Mouse (Mus musculus): Measurements from ENCODE around the gene Guk1. TPM values are rescaled to one million over a fixed set of nuclear protein-coding genes. Genes with fewer than 3 reads are reported as not detected.
"Not testable (repeated sequence)": the region's sequence is repeated elsewhere in the genome, so short reads cannot be mapped to it uniquely, and the experiment has no call there.

Guk1 gene
- polyA plus RNA-seq, 1 experiment, result 287 TPM

- Histone ChIP-seq H3K27ac (ENCODE audit: insufficient read depth, low read length) (no peak overlapping the region), H3K4me1 (ENCODE audit: control insufficient read depth, insufficient read depth, low read length) (peaks cover 3% of the 10 kb centered on the region), H3K4me3 (ENCODE audit: insufficient read depth, low read length) (no peak overlapping the region)
- TF ChIP-seq POLR2A (IDR thresholded peaks at IDR 0.05; ENCODE audit: extremely low read depth, insufficient read depth, low read length) (no peak), CTCF (IDR thresholded peaks at IDR 0.05; ENCODE audit: extremely low read depth, insufficient read depth, low read length) (no peak)
These were observed 21.0 kb upstream of the Guk1 start for GRCm38 (mm10) chr11:59212892-59213494.

GRCm38 (mm10) chr11:59212320-59212719 lies 20.3 kb upstream of the Guk1 start:
- not testable (repeated sequence) for H3K4me1 ChIP-seq (ENCODE audit: control insufficient read depth, insufficient read depth, low read length); H3K27ac ChIP-seq (ENCODE audit: insufficient read depth, low read length); H3K4me3 ChIP-seq (ENCODE audit: insufficient read depth, low read length)

GRCm38 (mm10) chr11:59211561-59211960 lies 19.5 kb upstream of the Guk1 start:
- not testable (repeated sequence) for H3K4me3 ChIP-seq (ENCODE audit: insufficient read depth, low read length); H3K27ac ChIP-seq (ENCODE audit: insufficient read depth, low read length); H3K4me1 ChIP-seq (ENCODE audit: control insufficient read depth, insufficient read depth, low read length)

- Histone ChIP-seq H3K27ac (ENCODE audit: insufficient read depth, low read length) (no peak overlapping the region), H3K4me1 (ENCODE audit: control insufficient read depth, insufficient read depth, low read length) (no peaks in the 10 kb centered on the region; the same call in 1 of the 2 replicates), H3K4me3 (ENCODE audit: insufficient read depth, low read length) (no peak overlapping the region)
- TF ChIP-seq POLR2A (IDR thresholded peaks at IDR 0.05; ENCODE audit: extremely low read depth, insufficient read depth, low read length) (no peak), CTCF (IDR thresholded peaks at IDR 0.05; ENCODE audit: extremely low read depth, insufficient read depth, low read length) (no peak)
These were observed 18.0 kb upstream of the Guk1 start for GRCm38 (mm10) chr11:59210020-59210419.

GRCm38 (mm10) chr11:59209580-59209979 lies 17.6 kb upstream of the Guk1 start:
- H3K4me1 ChIP-seq (ENCODE audit: control insufficient read depth, insufficient read depth, low read length), result no peaks in the 10 kb centered on the region; the same call in 1 of the 2 replicates
- peak overlapping the region; percentile 66; the same call in 1 of the 2 replicates for H3K4me3 ChIP-seq (ENCODE audit: insufficient read depth, low read length)
- TF ChIP-seq CTCF (IDR thresholded peaks at IDR 0.05; ENCODE audit: extremely low read depth, insufficient read depth, low read length) (no peak), POLR2A (IDR thresholded peaks at IDR 0.05; ENCODE audit: extremely low read depth, insufficient read depth, low read length) (0 out of 2 replicates have a peak, but pooled peaks have one; percentile 6)
- no peak overlapping the region for H3K27ac ChIP-seq (ENCODE audit: insufficient read depth, low read length)

- TF ChIP-seq POLR2A (IDR thresholded peaks at IDR 0.05; ENCODE audit: extremely low read depth, insufficient read depth, low read length), result peak; percentile 44; the same call in 1 of the 2 replicates
- TF ChIP-seq CTCF (IDR thresholded peaks at IDR 0.05; ENCODE audit: extremely low read depth, insufficient read depth, low read length), result peak; percentile 47; the same call in 1 of the 2 replicates
These were observed 17.0 kb upstream of the Guk1 start for GRCm38 (mm10) chr11:59209003-59209441.

GRCm38 (mm10) chr11:59208153-59208831 lies 16.3 kb upstream of the Guk1 start, which contains the start of gene 2310033P09Rik:
2310033P09Rik (plus strand) TSS chr11:59208321.
- Histone ChIP-seq H3K4me3 (ENCODE audit: insufficient read depth, low read length) (peak within 1 kb of the TSS; percentile 66), H3K27ac (ENCODE audit: insufficient read depth, low read length) (peak within 1 kb of the TSS; percentile 72), H3K4me1 (ENCODE audit: control insufficient read depth, insufficient read depth, low read length) (no peaks in the 10 kb centered on the region)
- no peak for TF ChIP-seq CTCF (IDR thresholded peaks at IDR 0.05; ENCODE audit: extremely low read depth, insufficient read depth, low read length)
- TF ChIP-seq POLR2A (IDR thresholded peaks at IDR 0.05; ENCODE audit: extremely low read depth, insufficient read depth, low read length), result peak; percentile 97

More at GRCm38 (mm10) chr11:59209003-59209441, 17.0 kb upstream of the Guk1 start:
- Histone ChIP-seq H3K4me1 (ENCODE audit: control insufficient read depth, insufficient read depth, low read length) (no peaks in the 10 kb centered on the region), H3K4me3 (ENCODE audit: insufficient read depth, low read length) (peak overlapping the region; percentile 66), H3K27ac (ENCODE audit: insufficient read depth, low read length) (no peak overlapping the region)

- Histone ChIP-seq H3K4me1 (ENCODE audit: control insufficient read depth, insufficient read depth, low read length) (no peaks in the 10 kb centered on the region), H3K4me3 (ENCODE audit: insufficient read depth, low read length) (peak within 1 kb of the TSS; percentile 65), H3K27ac (ENCODE audit: insufficient read depth, low read length) (no peak within 1 kb of the TSS)
- TF ChIP-seq POLR2A (IDR thresholded peaks at IDR 0.05; ENCODE audit: extremely low read depth, insufficient read depth, low read length) (peak; percentile 80; the same call in 1 of the 2 replicates), CTCF (IDR thresholded peaks at IDR 0.05; ENCODE audit: extremely low read depth, insufficient read depth, low read length) (no peak)
These were observed 10.3 kb upstream of the Guk1 start, which contains the start of gene Mrpl55 for GRCm38 (mm10) chr11:59202081-59202995. Mrpl55 (plus strand) TSS chr11:59202486.

- TF ChIP-seq POLR2A (IDR thresholded peaks at IDR 0.05; ENCODE audit: extremely low read depth, insufficient read depth, low read length) (no peak), CTCF (IDR thresholded peaks at IDR 0.05; ENCODE audit: extremely low read depth, insufficient read depth, low read length) (no peak)
- no peaks in the 10 kb centered on the region for H3K4me1 ChIP-seq (ENCODE audit: control insufficient read depth, insufficient read depth, low read length)
- no peak overlapping the region for H3K27ac ChIP-seq (ENCODE audit: insufficient read depth, low read length)
- H3K4me3 ChIP-seq (ENCODE audit: insufficient read depth, low read length), result peak overlapping the region; percentile 65
These were observed 9.4 kb upstream of the Guk1 start for GRCm38 (mm10) chr11:59201216-59202002.
